Mouse (Mus musculus): ENCODE measurements at regions not wholly inside any gene's neighbourhood (a gene's known extent, or its start where the extent isn't known, plus 50 kb on each side); places are given as distances from the start of the nearest gene placed in this dataset.

GRCm38 (mm10) chr13:84572231-84572630 is 350.1 kb downstream of the Tmem161b start:
- TF ChIP-seq GATA1 (IDR thresholded peaks at IDR 0.05; ENCODE audit: borderline replicate concordance, low read length) (no peak), FLI1 (IDR thresholded peaks at IDR 0.05; ENCODE audit: low read length) (no peak)

All from megakaryocyte, embryonic 14.5 days (primary cell).